Mouse (Mus musculus) testis, adult 2 months (tissue): ENCODE data around the gene Rac2.

ENCODE experiments used
- CTCF ChIP-seq: fragments of 200-500 bp; IDR thresholded peaks from 2 replicates; pipeline ENCODE4 v1.5.1; 2012; ENCODE audit warnings: low read depth, mild to moderate bottlenecking, inconsistent platforms, low read length, moderate library complexity; ENCODE audit not compliant: control insufficient read depth, insufficient read depth, insufficient replicate concordance
- POLR2A ChIP-seq: fragments of 200-500 bp; IDR thresholded peaks from 2 replicates; pipeline ENCODE4 v1.6.1; 2012; ENCODE audit warnings: low read depth, mild to moderate bottlenecking, inconsistent platforms, low read length, moderate library complexity; ENCODE audit not compliant: control insufficient read depth

- TF ChIP-seq POLR2A (no peak), CTCF (no peak)
These were observed 29.7 kb downstream of the Rac2 start for GRCm38 (mm10) chr15:78542767-78543303.
